Mouse (Mus musculus) hindbrain, embryonic 11.5 days (tissue): ENCODE results near the gene Ms4a4d. TPM values are rescaled to one million over a fixed set of nuclear protein-coding genes. Genes with fewer than 3 reads are reported as not detected.
A peak's percentile ranks its signal among the peaks of the same experiment; 100 is the strongest.

Experiments
- ATAC-seq: fragments of 200-750 bp; cut with Nextera tagmentation; 2 replicates; pipeline ENCODE4 v1.8.0; 2017; ENCODE audit warnings: mild to moderate bottlenecking, moderate TSS enrichment, moderate library complexity; ENCODE audit not compliant: low FRiP score
- DNase-seq: peaks from one replicate; pipeline ENCODE4 v3.0.0-alpha.2; 2015; ENCODE audit warnings: low spot score
- H3K27ac ChIP-seq: fragments of 300-500 bp; sonication (generic); 2 replicates; pipeline ENCODE4 v1.5.1; 2014; ENCODE audit warnings: mild to moderate bottlenecking, low read depth, low read length
- H3K27me3 ChIP-seq: fragments of 300-500 bp; sonication (generic); 2 replicates; pipeline ENCODE4 v1.6.1; 2014; ENCODE audit warnings: mild to moderate bottlenecking, low read length, moderate library complexity, mixed read lengths; ENCODE audit not compliant: control insufficient read depth, insufficient read depth
- H3K36me3 ChIP-seq: fragments of 300-500 bp; sonication (generic); 2 replicates; pipeline ENCODE4 v1.6.1; 2014; ENCODE audit warnings: mild to moderate bottlenecking, low read length, moderate library complexity, mixed read lengths; ENCODE audit not compliant: control insufficient read depth, insufficient read depth
- H3K4me1 ChIP-seq: fragments of 300-500 bp; sonication (generic); replicated peaks from 2 replicates; pipeline ENCODE4 v1.6.1; 2014; ENCODE audit warnings: low read length, mixed read lengths; ENCODE audit not compliant: control insufficient read depth, insufficient read depth
- H3K4me2 ChIP-seq: fragments of 300-500 bp; sonication (generic); replicated peaks from 2 replicates; pipeline ENCODE4 v1.6.1; 2014; ENCODE audit warnings: mild to moderate bottlenecking, low read depth, low read length
- H3K4me3 ChIP-seq: fragments of 300-500 bp; sonication (generic); 2 replicates; pipeline ENCODE4 v1.5.1; 2014; ENCODE audit warnings: low read depth, low read length
- H3K9ac ChIP-seq: fragments of 300-500 bp; sonication (generic); 2 replicates; pipeline ENCODE4 v1.6.1; 2014; ENCODE audit warnings: low read depth, low read length
- H3K9me3 ChIP-seq: fragments of 300-500 bp; sonication (generic); 2 replicates; pipeline ENCODE4 v1.6.1; 2016; ENCODE audit warnings: low read length; ENCODE audit not compliant: control insufficient read depth
- WGBS: fragments of 180-500 bp; shearing (Covaris S2); extraction: QIAGEN DNeasy Blood & Tissue Kit; methylation state at CpG from one replicate; pipeline ENCODE4 v1.1.7; 2014; 5-methylcytosine and 5-hydroxymethylcytosine counted together
- polyA plus RNA-seq: library from polyadenylated mRNA; unstranded; fragments of >200 nt; fragmentation: Nextera tagmentation; extraction: Ambion mirVana; gene quantifications from 2 replicates; pipeline ENCODE4 v1.2.1, GENCODE M21; 2014

The Ms4a4d gene
- polyA plus RNA-seq, 1 experiment from 2014 or later, result 0.59 TPM

DNA sequence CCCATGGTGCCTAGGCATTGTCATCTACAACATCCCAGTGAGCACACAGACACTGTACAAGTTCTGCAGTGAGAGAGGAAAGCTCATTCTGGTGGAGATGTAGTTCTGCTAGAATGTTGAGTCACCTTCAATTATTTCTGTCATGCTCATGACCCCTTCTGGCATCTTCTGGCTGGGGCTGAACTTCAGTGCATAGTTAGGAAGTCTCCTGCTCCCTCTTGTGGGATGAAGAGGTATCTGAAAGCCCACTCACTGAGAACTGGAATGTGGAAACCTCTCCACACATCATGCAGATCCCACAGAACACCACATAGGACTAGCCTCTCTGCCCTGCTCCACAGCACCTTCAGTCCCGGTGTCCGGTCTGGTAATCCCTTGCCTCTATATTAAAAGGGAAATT, 65.4 kb downstream of the Ms4a4d start:
- ATAC-seq, result no peak
- no peak overlapping the region for H3K4me2 ChIP-seq
- no peaks in the 10 kb centered on the region for H3K36me3 ChIP-seq
- H3K4me3 ChIP-seq, result no peak overlapping the region
- no peak overlapping the region for H3K9ac ChIP-seq
- H3K9me3 ChIP-seq, result no peaks in the 10 kb centered on the region
- H3K27ac ChIP-seq, result no peak overlapping the region
- DNase-seq, result peak; percentile 3
- H3K4me1 ChIP-seq, result no peaks in the 10 kb centered on the region
- WGBS, result 94% methylated on average over 2 of the region's 2 CpGs
- no peaks in the 10 kb centered on the region for H3K27me3 ChIP-seq

DNA sequence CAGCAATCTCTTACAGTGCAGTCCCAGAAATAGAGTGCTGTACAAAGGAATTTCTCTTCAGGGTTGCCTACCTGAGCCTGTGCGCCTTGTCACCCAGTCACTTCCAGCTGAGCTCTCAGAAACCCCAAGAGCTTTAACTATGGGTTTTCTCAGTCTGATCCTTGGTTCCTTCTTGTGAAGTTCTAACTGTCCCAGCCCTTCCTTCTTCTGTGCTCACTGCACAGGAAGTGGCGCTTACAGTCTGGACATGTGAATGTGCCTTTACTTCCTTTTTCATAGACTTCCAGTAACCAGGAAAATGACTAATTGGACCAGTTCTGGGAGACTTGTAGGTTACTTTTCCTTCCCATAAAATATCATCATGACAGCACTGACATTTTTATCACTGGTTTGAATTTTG, 68.0 kb downstream of the Ms4a4d start, which contains the start of gene Ms4a6d:
Gene Ms4a6d, minus strand, starts transcription at position 247 of the 400 bp plus-strand sequence.
- WGBS, result 86% methylated on average over 2 of the region's 2 CpGs
- H3K36me3 ChIP-seq, result no peaks in the 10 kb centered on the region

More for the DNA sequence above, 68.0 kb downstream of the Ms4a4d start, which contains the start of gene Ms4a6d:
- Histone ChIP-seq H3K4me3 (no peak within 1 kb of the TSS), H3K9ac (no peak within 1 kb of the TSS), H3K4me2 (no peak within 1 kb of the TSS), H3K4me1 (no peaks in the 10 kb centered on the region), H3K27ac (no peak within 1 kb of the TSS), H3K9me3 (no peaks in the 10 kb centered on the region), H3K27me3 (no peaks in the 10 kb centered on the region)
- no peak for DNase-seq
- no peak for ATAC-seq

Other genes starting within 250 kb of the Ms4a4d start
- gene Ms4a14, start 222.3 kb upstream of the Ms4a4d start, polyA plus RNA-seq, result 0.03 and 0.12 TPM in 2 replicates
- 1.7 and 1.9 TPM in 2 replicates for gene Ms4a7, start 200.7 kb upstream of the Ms4a4d start, polyA plus RNA-seq
- gene Ms4a4a, start 161.3 kb upstream of the Ms4a4d start, polyA plus RNA-seq, result 0.98 and 2.8 TPM in 2 replicates
- gene Ms4a4c, start 132.0 kb upstream of the Ms4a4d start, polyA plus RNA-seq, result not detected in 2 replicates
- gene Ms4a4b, start 93.2 kb upstream of the Ms4a4d start, polyA plus RNA-seq, result not detected in 2 replicates
- gene Ms4a6c, start 67.4 kb upstream of the Ms4a4d start, polyA plus RNA-seq, result 2.3 and 3.1 TPM in 2 replicates
- not detected in 2 replicates for gene Gm8369, start 50.9 kb upstream of the Ms4a4d start, polyA plus RNA-seq
- 4.2 and 5.0 TPM in 2 replicates for gene Ms4a6b, start 20.3 kb upstream of the Ms4a4d start, polyA plus RNA-seq
- 4.6 and 4.8 TPM in 2 replicates for gene Ms4a6d, start 68.0 kb downstream of the Ms4a4d start, polyA plus RNA-seq
- 0.15 TPM in 1 of 2 replicates, not detected in the other for gene Ms4a2, start 86.9 kb downstream of the Ms4a4d start, polyA plus RNA-seq
- 0.36 TPM in 1 of 2 replicates, not detected in the other for gene Ms4a3, start 104.0 kb downstream of the Ms4a4d start, polyA plus RNA-seq
- not detected in 2 replicates for gene Oosp2, start 123.8 kb downstream of the Ms4a4d start, polyA plus RNA-seq
- not detected in 2 replicates for gene Oosp1, start 154.3 kb downstream of the Ms4a4d start, polyA plus RNA-seq
- gene Oosp3, start 160.3 kb downstream of the Ms4a4d start, polyA plus RNA-seq, result not detected in 2 replicates
- not detected in 2 replicates for gene Gif, start 210.8 kb downstream of the Ms4a4d start, polyA plus RNA-seq
- 49.2 and 50.8 TPM in 2 replicates for gene Mrpl16, start 233.6 kb downstream of the Ms4a4d start, polyA plus RNA-seq